Mouse (Mus musculus): Measurements from ENCODE around the gene Meiob.

- TF ChIP-seq CTCF (IDR thresholded peaks at IDR 0.05; ENCODE audit: low read depth, low read length), result no peak
- no peak for TF ChIP-seq POLR2A (IDR thresholded peaks at IDR 0.05; ENCODE audit: insufficient read depth, low read length)
Observed at GRCm38 (mm10) chr17:24800524-24800923, 3.6 kb upstream of the Meiob start.

All from ES-Bruce4 (cell line).